In the genomic region with DNA sequence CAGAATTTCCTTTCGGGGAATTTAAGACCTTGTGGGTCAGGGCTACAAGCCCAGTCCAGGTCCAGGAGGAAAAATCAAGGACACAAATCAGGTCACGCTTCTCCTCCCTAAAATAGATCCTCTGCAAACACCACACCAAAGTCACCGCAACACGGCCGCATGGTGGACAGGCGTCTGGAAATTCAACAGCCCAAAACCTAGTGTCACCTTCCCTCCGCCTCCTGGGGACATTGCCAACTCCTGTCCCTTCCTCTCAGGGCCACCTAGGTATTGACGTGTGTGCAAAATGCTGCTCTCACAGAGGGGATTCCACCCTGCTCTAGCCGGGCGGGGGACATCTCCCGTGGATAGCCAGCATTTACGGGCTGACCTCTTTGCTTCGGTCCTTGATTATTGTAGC, we compare ENCODE assay signal across 16 mouse cellular contexts. TPM values are rescaled to one million over a fixed set of nuclear protein-coding genes. Genes with fewer than 3 reads are reported as not detected.
A peak's percentile ranks its signal among the peaks of the same experiment; 100 is the strongest.
DNase-seq lines count a peak whose midpoint lies in the region; ATAC-seq and TF ChIP-seq lines count a peak whose summit lies in the region.
"Had no signal": no experiment of that assay in that cellular context is flagged by ENCODE, and none has a peak within 500 bp of the region (broad histone marks: within the 10 kb centered on the region; RNA-seq: fewer than 3 reads in every experiment).

No protein-coding gene starts in this region.

- no peak overlapping the region for H3K4me3 ChIP-seq in heart, embryonic 14.5 days (ENCODE audit: control insufficient read depth in 1 of 2, insufficient read depth in 1 of 2, low read depth in 1 of 2, low read length in 2 of 2)
- no peak overlapping the region for H3K4me3 ChIP-seq in intestine, postnatal 0 days (ENCODE audit: low read depth, low read length)
- H3K4me3 ChIP-seq: forebrain, embryonic 12.5 days; megakaryocyte, embryonic 14.5 days; neural tube, embryonic 15.5 days had no signal

- peak overlapping the region; percentile 31 for H3K4me2 ChIP-seq in heart, embryonic 14.5 days (ENCODE audit: low read length)
- H3K4me2 ChIP-seq in intestine, postnatal 0 days (replicated peaks; ENCODE audit: low read depth): no peak overlapping the region
- H3K4me2 ChIP-seq: forebrain, embryonic 12.5 days; hindbrain, embryonic 14.5 days; liver, embryonic 11.5 days; neural tube, embryonic 15.5 days had no signal

- no peaks in the 10 kb centered on the region for H3K36me3 ChIP-seq in heart, embryonic 14.5 days (ENCODE audit: control insufficient read depth, insufficient read depth, low read length)
- H3K36me3 ChIP-seq in intestine, postnatal 0 days (ENCODE audit: control insufficient read depth, insufficient read depth): no peaks in the 10 kb centered on the region
- H3K36me3 ChIP-seq: forebrain, embryonic 12.5 days; neural tube, embryonic 15.5 days had no signal

- peak overlapping the region; percentile 31; the same call in 1 of the 2 replicates for H3K9ac ChIP-seq in heart, embryonic 14.5 days (ENCODE audit: low read length)
- H3K9ac ChIP-seq in intestine, postnatal 0 days (ENCODE audit: low read depth, low read length): no peak overlapping the region
- H3K9ac ChIP-seq: forebrain, embryonic 12.5 days; hindbrain, embryonic 14.5 days; neural tube, embryonic 15.5 days had no signal

- 38% methylated on average over 13 of the region's 13 CpGs for WGBS in heart, embryonic 14.5 days
- 89% methylated on average over 13 of the region's 13 CpGs for WGBS in intestine, postnatal 0 days

- DNase-seq in brain, adult 2 months (ENCODE audit: low read depth, low spot score): peak; percentile 79
- DNase-seq in cerebellum, adult 11 months: peak; percentile 57
- DNase-seq in cerebellum, postnatal 10 days: peak; percentile 57 to 65
- DNase-seq in thymus, postnatal 10 days (ENCODE audit: low spot score in 2 of 2): no peak
- no peak for DNase-seq in kidney, postnatal 4 days
- DNase-seq in layer of hippocampus, postnatal 10 days (ENCODE audit: low spot score in 2 of 2): no peak
- DNase-seq: adrenal gland, adult 2 months; spleen, adult 18-20 months had no signal

- H3K9me3 ChIP-seq in heart, embryonic 14.5 days (ENCODE audit: control insufficient read depth, low read length): peaks cover 8% of the 10 kb centered on the region; the same call in 1 of the 2 replicates
- H3K9me3 ChIP-seq in intestine, postnatal 0 days (ENCODE audit: control insufficient read depth): no peaks in the 10 kb centered on the region
- H3K9me3 ChIP-seq: neural tube, embryonic 15.5 days had no signal

- ATAC-seq in heart, embryonic 14.5 days (ENCODE audit: insufficient number of reproducible peaks, insufficient read depth, low FRiP score, low read depth): no peak
- no peak for ATAC-seq in intestine, postnatal 0 days
- ATAC-seq: midbrain, embryonic 16.5 days had no signal

- no peaks in the 10 kb centered on the region for H3K27me3 ChIP-seq in heart, embryonic 14.5 days (ENCODE audit: control insufficient read depth, insufficient read depth, low read length)
- no peaks in the 10 kb centered on the region for H3K27me3 ChIP-seq in intestine, postnatal 0 days (replicated peaks; ENCODE audit: control insufficient read depth, insufficient read depth, low read length)
- H3K27me3 ChIP-seq: forebrain, embryonic 12.5 days; neural tube, embryonic 15.5 days had no signal

- peak overlapping the region; percentile 7 to 55; a peak in 2 of 4 replicates for H3K27ac ChIP-seq in heart, embryonic 14.5 days (replicated peaks in 1 of 2; ENCODE audit: control insufficient read depth in 1 of 2, insufficient read depth in 1 of 2, low read depth in 2 of 2, low read length in 2 of 2)
- H3K27ac ChIP-seq in intestine, postnatal 0 days (ENCODE audit: low read depth, low read length): no peak overlapping the region
- H3K27ac ChIP-seq: forebrain, embryonic 12.5 days; hindbrain, embryonic 14.5 days; neural tube, embryonic 15.5 days had no signal

- H3K4me1 ChIP-seq in heart, embryonic 14.5 days (ENCODE audit: control insufficient read depth in 2 of 2, insufficient read depth in 2 of 2, low read length in 2 of 2): peaks cover 23 to 25% of the 10 kb centered on the region in 2 experiments
- H3K4me1 ChIP-seq in intestine, postnatal 0 days (replicated peaks; ENCODE audit: control insufficient read depth, insufficient read depth, low read length): no peaks in the 10 kb centered on the region
- H3K4me1 ChIP-seq: forebrain, embryonic 12.5 days had no signal

- no peak for TF ChIP-seq CTCF in intestine, postnatal 0 days (IDR thresholded peaks at IDR 0.05; ENCODE audit: low read depth)

RNA-seq across cellular contexts. Expression of a gene that starts 21.8 kb away (rescaled TPM):
- polyA plus RNA-seq in heart, embryonic 14.5 days (2014; fragmentation: Nextera tagmentation; extraction: Ambion mirVana): 12.0 and 12.6 TPM in 2 replicates
- polyA plus RNA-seq in intestine, postnatal 0 days (2015; fragmentation: Nextera tagmentation; extraction: Ambion mirVana): 3.0 and 3.3 TPM in 2 replicates
- total RNA-seq in layer of hippocampus, postnatal 10 days (2021): 10 to 100 TPM; 68.4 to 75.3 TPM

Comparison
In these comparisons a context has a peak if more than half of its experiments do, and no peak if none do; other contexts are left out.
1. DNase-seq: peak in brain, adult 2 months (single experiment), cerebellum, adult 11 months (single experiment) and cerebellum, postnatal 10 days (2 of 2); none in thymus, postnatal 10 days (0 of 2), kidney, postnatal 4 days (0 of 2) and layer of hippocampus, postnatal 10 days (0 of 2).